Comparison of ENCODE assay signal across 8 mouse cellular contexts in genomic region chr9:44085741-44086665, GRCm38 (mm10). TPM values are rescaled to one million over a fixed set of nuclear protein-coding genes. Genes with fewer than 3 reads are reported as not detected.
DNase-seq lines count a peak whose midpoint lies in the region; ATAC-seq and TF ChIP-seq lines count a peak whose summit lies in the region.

No protein-coding gene starts in this region.

- no peaks in the 10 kb centered on the region for H3K9me3 ChIP-seq in embryonic facial prominence, embryonic 15.5 days (replicated peaks)
- H3K9me3 ChIP-seq in heart, embryonic 15.5 days (replicated peaks): no peaks in the 10 kb centered on the region
- H3K9me3 ChIP-seq in lung, embryonic 16.5 days (ENCODE audit: control insufficient read depth, low read length): no peaks in the 10 kb centered on the region

- WGBS in liver, adult 2 months: 22% methylated on average over 15 of the region's 15 CpGs
- WGBS in embryonic facial prominence, embryonic 15.5 days: 72% methylated on average over 15 of the region's 15 CpGs
- WGBS in heart, embryonic 15.5 days: 40% methylated on average over 15 of the region's 15 CpGs
- WGBS in lung, embryonic 16.5 days: 61% methylated on average over 14 of the region's 15 CpGs

- no peak for TF ChIP-seq CTCF in liver, adult 2 months (IDR thresholded peaks at IDR 0.05; ENCODE audit: low read depth, low read length)

- DNase-seq in liver, adult 2 months (ENCODE audit: extremely low read depth, low read depth, low spot score): peak; percentile 89
- no peak for DNase-seq in liver
- peak; percentile 57 for DNase-seq in kidney, postnatal 10 days
- no peak for DNase-seq in spleen, postnatal 14 days (ENCODE audit: low spot score in 2 of 2)

- ATAC-seq in embryonic facial prominence, embryonic 15.5 days (ENCODE audit: insufficient number of reproducible peaks, low FRiP score, low TSS enrichment, low read depth): no peak
- ATAC-seq in heart, embryonic 15.5 days (replicated peaks; ENCODE audit: insufficient number of reproducible peaks, insufficient read depth, low FRiP score, low read depth): no peak
- no peak for ATAC-seq in lung, embryonic 16.5 days (ENCODE audit: low read depth)
- ATAC-seq in erythroid progenitor cell, adult 5-6 weeks (replicated peaks; ENCODE audit: low FRiP score, poor library complexity, severe bottlenecking): no peak

- peak overlapping the region; percentile 97 for H3K9ac ChIP-seq in liver, adult 2 months (ENCODE audit: low read depth, low read length)
- H3K9ac ChIP-seq in embryonic facial prominence, embryonic 15.5 days: no peak overlapping the region
- peak overlapping the region; percentile 93 for H3K9ac ChIP-seq in heart, embryonic 15.5 days
- H3K9ac ChIP-seq in lung, embryonic 16.5 days (ENCODE audit: low read length): no peak overlapping the region

- no peaks in the 10 kb centered on the region for H3K27me3 ChIP-seq in liver, adult 2 months (ENCODE audit: control insufficient read depth, insufficient read depth, low read length)
- peaks cover 7% of the 10 kb centered on the region; the same call in 1 of the 2 replicates for H3K27me3 ChIP-seq in embryonic facial prominence, embryonic 15.5 days
- 0 out of 2 replicates have a peak, but pooled peaks cover 3% of the 10 kb centered on the region for H3K27me3 ChIP-seq in heart, embryonic 15.5 days
- peaks cover 18% of the 10 kb centered on the region for H3K27me3 ChIP-seq in lung, embryonic 16.5 days (ENCODE audit: control insufficient read depth, insufficient read depth, low read depth, low read length)

- peak overlapping the region; percentile 95 for H3K27ac ChIP-seq in liver, adult 2 months (replicated peaks; ENCODE audit: insufficient read depth, low read depth, low read length)
- no peak overlapping the region for H3K27ac ChIP-seq in embryonic facial prominence, embryonic 15.5 days (replicated peaks)
- H3K27ac ChIP-seq in heart, embryonic 15.5 days: peak overlapping the region; percentile 94
- no peak overlapping the region for H3K27ac ChIP-seq in lung, embryonic 16.5 days (ENCODE audit: low read length)

- peak overlapping the region; percentile 99 for H3K4me2 ChIP-seq in embryonic facial prominence, embryonic 15.5 days (replicated peaks)
- H3K4me2 ChIP-seq in heart, embryonic 15.5 days: peak overlapping the region; percentile 92
- H3K4me2 ChIP-seq in lung, embryonic 16.5 days (ENCODE audit: low read depth, low read length): peak overlapping the region; percentile 99; the same call in 1 of the 2 replicates

- peaks cover 6% of the 10 kb centered on the region; the same call in 1 of the 2 replicates for H3K79me2 ChIP-seq in liver, adult 2 months (ENCODE audit: control insufficient read depth, insufficient read depth, low read length)

- peaks cover 19% of the 10 kb centered on the region for H3K4me1 ChIP-seq in liver, adult 2 months (ENCODE audit: control insufficient read depth, insufficient read depth, low read length)
- H3K4me1 ChIP-seq in embryonic facial prominence, embryonic 15.5 days: peaks cover 68% of the 10 kb centered on the region
- peaks cover 76% of the 10 kb centered on the region for H3K4me1 ChIP-seq in heart, embryonic 15.5 days (replicated peaks)
- H3K4me1 ChIP-seq in lung, embryonic 16.5 days (replicated peaks; ENCODE audit: control insufficient read depth, insufficient read depth, low read length): peaks cover 32% of the 10 kb centered on the region

- no peak for TF ChIP-seq POLR2A in liver, adult 2 months (IDR thresholded peaks at IDR 0.05; ENCODE audit: extremely low read depth, insufficient read depth, low read length)

- H3K36me3 ChIP-seq in liver, adult 2 months (ENCODE audit: control insufficient read depth, insufficient read depth, low read length): peaks cover 7% of the 10 kb centered on the region; the same call in 1 of the 2 replicates
- H3K36me3 ChIP-seq in embryonic facial prominence, embryonic 15.5 days: no peaks in the 10 kb centered on the region
- peaks cover 7% of the 10 kb centered on the region for H3K36me3 ChIP-seq in heart, embryonic 15.5 days
- H3K36me3 ChIP-seq in lung, embryonic 16.5 days (ENCODE audit: control insufficient read depth, insufficient read depth, low read length): no peaks in the 10 kb centered on the region

- H3K4me3 ChIP-seq in liver, adult 2 months (ENCODE audit: insufficient read depth, low read depth, low read length): peak overlapping the region; percentile 70
- peak overlapping the region; percentile 57; the same call in 1 of the 2 replicates for H3K4me3 ChIP-seq in embryonic facial prominence, embryonic 15.5 days (replicated peaks)
- H3K4me3 ChIP-seq in heart, embryonic 15.5 days: peak overlapping the region; percentile 78
- no peak overlapping the region; the same call in 1 of the 2 replicates for H3K4me3 ChIP-seq in lung, embryonic 16.5 days (ENCODE audit: low read length)

RNA-seq across cellular contexts. Expression of gene Mfrp, which starts 15.5 kb away (rescaled TPM):
- under 0.01 TPM in 1 of 2 replicates, not detected in the other for total RNA-seq in liver, adult 2 months (2014; rRNA removed)
- polyA plus RNA-seq in liver, adult 2 months (2012; rRNA removed): not detected in 2 replicates
- polyA plus RNA-seq in embryonic facial prominence, embryonic 15.5 days (2015; fragmentation: Nextera tagmentation; extraction: Ambion mirVana): 0.08 and 0.20 TPM in 2 replicates
- polyA plus RNA-seq in heart, embryonic 15.5 days (2015; fragmentation: Nextera tagmentation; extraction: Ambion mirVana): not detected in 2 replicates
- 0.20 and 0.21 TPM in 2 replicates for polyA plus RNA-seq in lung, embryonic 16.5 days (2015; fragmentation: Nextera tagmentation; extraction: Ambion mirVana)
- total RNA-seq in erythroid progenitor cell, adult 5-6 weeks (2015; ENCODE audit: low replicate concordance): not detected in 2 replicates
- not detected in 2 replicates for total RNA-seq in erythroid progenitor cell, adult 5-6 weeks (2017; ENCODE audit: low replicate concordance)

RNA-seq across cellular contexts. Expression of gene Usp2, which starts 19.2 kb away (rescaled TPM):
- 9.9 and 13.6 TPM in 2 replicates for total RNA-seq in liver, adult 2 months (2014; rRNA removed)
- 1.6 and 3.1 TPM in 2 replicates for polyA plus RNA-seq in liver, adult 2 months (2012; rRNA removed)
- polyA plus RNA-seq in embryonic facial prominence, embryonic 15.5 days (2015; fragmentation: Nextera tagmentation; extraction: Ambion mirVana): 28.2 and 29.5 TPM in 2 replicates
- 69.9 and 74.9 TPM in 2 replicates for polyA plus RNA-seq in heart, embryonic 15.5 days (2015; fragmentation: Nextera tagmentation; extraction: Ambion mirVana)
- polyA plus RNA-seq in lung, embryonic 16.5 days (2015; fragmentation: Nextera tagmentation; extraction: Ambion mirVana): 12.2 and 16.9 TPM in 2 replicates
- total RNA-seq in erythroid progenitor cell, adult 5-6 weeks (2015; ENCODE audit: low replicate concordance): not detected in 2 replicates
- total RNA-seq in erythroid progenitor cell, adult 5-6 weeks (2017; ENCODE audit: low replicate concordance): 1.8 TPM in 1 of 2 replicates, not detected in the other

RNA-seq across cellular contexts. Expression of gene C1qtnf5, which starts 21.0 kb away (rescaled TPM):
- 2.7 and 3.0 TPM in 2 replicates for total RNA-seq in liver, adult 2 months (2014; rRNA removed)
- polyA plus RNA-seq in liver, adult 2 months (2012; rRNA removed): 5.6 and 5.7 TPM in 2 replicates
- 5.3 and 6.0 TPM in 2 replicates for polyA plus RNA-seq in embryonic facial prominence, embryonic 15.5 days (2015; fragmentation: Nextera tagmentation; extraction: Ambion mirVana)
- 3.8 TPM in 2 replicates for polyA plus RNA-seq in heart, embryonic 15.5 days (2015; fragmentation: Nextera tagmentation; extraction: Ambion mirVana)
- 5.4 and 5.6 TPM in 2 replicates for polyA plus RNA-seq in lung, embryonic 16.5 days (2015; fragmentation: Nextera tagmentation; extraction: Ambion mirVana)
- total RNA-seq in erythroid progenitor cell, adult 5-6 weeks (2015; ENCODE audit: low replicate concordance): not detected in 2 replicates
- 1.4 TPM in 1 of 2 replicates, not detected in the other for total RNA-seq in erythroid progenitor cell, adult 5-6 weeks (2017; ENCODE audit: low replicate concordance)

RNA-seq across cellular contexts. Expression of gene Gm49380, which starts 27.3 kb away (rescaled TPM):
- 0.09 TPM in 1 of 2 replicates, not detected in the other for total RNA-seq in liver, adult 2 months (2014; rRNA removed)
- not detected in 2 replicates for polyA plus RNA-seq in liver, adult 2 months (2012; rRNA removed)
- polyA plus RNA-seq in embryonic facial prominence, embryonic 15.5 days (2015; fragmentation: Nextera tagmentation; extraction: Ambion mirVana): 0.27 and 0.46 TPM in 2 replicates
- 0.05 and 0.13 TPM in 2 replicates for polyA plus RNA-seq in heart, embryonic 15.5 days (2015; fragmentation: Nextera tagmentation; extraction: Ambion mirVana)
- 0.13 and 0.14 TPM in 2 replicates for polyA plus RNA-seq in lung, embryonic 16.5 days (2015; fragmentation: Nextera tagmentation; extraction: Ambion mirVana)
- total RNA-seq in erythroid progenitor cell, adult 5-6 weeks (2015; ENCODE audit: low replicate concordance): not detected in 2 replicates
- total RNA-seq in erythroid progenitor cell, adult 5-6 weeks (2017; ENCODE audit: low replicate concordance): 1.4 TPM in 1 of 2 replicates, not detected in the other

RNA-seq across cellular contexts. Expression of gene Rnf26, which starts 27.3 kb away (rescaled TPM):
- total RNA-seq in liver, adult 2 months (2014; rRNA removed): 3.1 and 5.0 TPM in 2 replicates
- 16.7 and 19.0 TPM in 2 replicates for polyA plus RNA-seq in liver, adult 2 months (2012; rRNA removed)
- polyA plus RNA-seq in embryonic facial prominence, embryonic 15.5 days (2015; fragmentation: Nextera tagmentation; extraction: Ambion mirVana): 68.0 and 69.8 TPM in 2 replicates
- polyA plus RNA-seq in heart, embryonic 15.5 days (2015; fragmentation: Nextera tagmentation; extraction: Ambion mirVana): 28.7 and 39.9 TPM in 2 replicates
- polyA plus RNA-seq in lung, embryonic 16.5 days (2015; fragmentation: Nextera tagmentation; extraction: Ambion mirVana): 60.1 and 63.8 TPM in 2 replicates
- total RNA-seq in erythroid progenitor cell, adult 5-6 weeks (2015; ENCODE audit: low replicate concordance): 83.4 and 94.4 TPM in 2 replicates
- total RNA-seq in erythroid progenitor cell, adult 5-6 weeks (2017; ENCODE audit: low replicate concordance): 43.9 and 53.3 TPM in 2 replicates

Comparison
In these comparisons a context has a peak if more than half of its experiments do, and no peak if none do; other contexts are left out.
1. DNase-seq: peak in liver, adult 2 months (single experiment) and kidney, postnatal 10 days (single experiment); none in liver (single experiment) and spleen, postnatal 14 days (0 of 2).
2. H3K27ac ChIP-seq: peak in liver, adult 2 months (single experiment) and heart, embryonic 15.5 days (single experiment); none in embryonic facial prominence, embryonic 15.5 days (single experiment) and lung, embryonic 16.5 days (single experiment).
3. H3K9ac ChIP-seq: peak in liver, adult 2 months (single experiment) and heart, embryonic 15.5 days (single experiment); none in embryonic facial prominence, embryonic 15.5 days (single experiment) and lung, embryonic 16.5 days (single experiment).
4. Peak in every context shown above with its lines, with median percentiles within 50 percentile points of each other: H3K4me2 ChIP-seq.